Mouse (Mus musculus): ENCODE results near the gene Wnt11.

Wnt11 gene

DNA sequence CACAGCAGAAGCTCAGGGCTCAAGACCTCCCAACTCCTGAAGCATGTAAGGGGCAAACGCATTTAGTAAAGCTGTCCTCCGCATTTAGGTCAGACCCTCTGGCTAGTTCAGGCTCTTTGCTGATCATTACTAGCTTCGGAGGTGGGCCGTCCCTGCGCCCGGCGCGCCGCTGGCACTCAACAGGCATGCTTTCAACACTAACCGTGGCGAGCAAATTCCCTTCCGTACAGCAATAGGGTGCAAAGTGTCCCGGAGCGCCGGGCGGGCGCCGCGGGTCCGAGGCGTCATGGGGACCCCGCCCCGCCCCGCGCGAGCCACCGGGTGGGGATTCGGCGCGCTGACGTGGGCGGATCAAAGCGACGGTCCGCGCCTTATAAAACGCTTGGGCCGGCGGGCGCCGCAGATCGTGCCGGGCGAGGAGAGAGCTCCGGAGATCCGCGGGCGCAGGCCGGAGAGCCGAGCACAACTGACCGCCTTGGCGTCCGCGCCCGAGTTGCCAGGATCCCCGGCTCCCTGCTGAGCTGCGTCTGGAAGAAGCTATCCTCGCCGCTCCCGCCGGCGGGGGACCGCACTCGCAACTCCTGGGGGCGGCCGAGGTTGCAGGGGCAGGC lies at the start of gene Wnt11:
Gene Wnt11, plus strand, starts transcription at position 402 of the 611 bp plus-strand sequence.
- no peak for DNase-seq (ENCODE audit: low spot score)

DNA sequence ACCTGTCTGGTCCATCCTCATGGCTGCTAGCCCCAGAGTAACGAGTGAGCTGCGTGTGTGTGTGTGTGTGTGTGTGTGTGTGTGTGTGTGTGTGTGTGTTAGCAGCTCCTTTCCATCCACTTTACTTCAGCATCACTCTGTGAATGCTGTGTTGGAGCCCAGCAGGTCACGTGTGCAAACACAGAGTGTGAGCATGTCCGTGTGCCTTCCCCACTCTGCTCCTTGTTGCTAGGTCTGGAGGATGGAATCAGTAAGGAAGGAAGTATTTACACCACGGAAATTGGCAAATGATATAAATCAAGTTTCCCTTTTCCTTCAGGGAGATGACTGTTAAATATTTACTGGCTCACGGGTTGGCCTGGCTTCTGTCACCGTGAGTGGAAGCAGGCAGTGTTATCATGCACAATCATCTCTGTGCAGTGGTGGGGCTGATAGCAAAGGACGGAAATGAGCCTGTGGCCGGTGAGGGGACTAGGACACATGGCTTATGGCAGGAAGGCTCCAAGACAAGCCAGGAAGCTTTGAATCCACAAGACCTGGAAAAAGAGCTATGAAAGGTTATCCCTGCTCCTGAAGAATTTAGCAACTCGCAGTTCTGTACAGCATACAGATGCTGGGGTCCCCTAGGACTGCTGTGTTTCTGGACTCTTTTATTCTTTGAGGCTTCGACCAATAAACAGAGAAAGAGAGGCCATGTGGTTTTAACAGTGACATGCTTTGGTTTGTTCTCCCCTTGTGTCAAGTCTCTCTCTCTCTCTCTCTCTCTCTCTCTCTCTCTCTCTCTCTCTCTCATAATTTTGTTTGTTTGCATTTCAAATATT lies 47.9 kb upstream of the Wnt11 start:
- peak; percentile 29 for DNase-seq (ENCODE audit: low spot score)

DNA sequence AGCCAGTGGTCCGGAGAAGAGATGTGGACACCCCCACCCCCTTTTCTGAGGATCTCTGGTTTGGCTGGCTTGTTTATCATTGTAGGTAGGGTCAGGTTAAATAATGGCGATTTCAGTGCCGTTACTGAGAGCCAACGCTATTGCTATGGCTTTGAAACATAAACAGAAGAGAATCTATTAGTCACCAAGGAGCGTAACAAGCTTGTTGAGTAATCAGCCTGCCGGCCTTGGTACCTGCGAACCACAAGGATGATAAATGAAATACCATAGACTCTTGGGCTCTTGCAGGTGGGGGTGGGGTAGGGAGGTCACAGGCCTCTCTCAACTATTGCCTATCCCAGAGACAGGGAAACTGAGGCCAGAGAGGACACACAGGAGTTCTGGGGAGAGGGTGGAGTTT lies 46.2 kb upstream of the Wnt11 start:
- no peak for DNase-seq (ENCODE audit: low spot score)

DNA sequence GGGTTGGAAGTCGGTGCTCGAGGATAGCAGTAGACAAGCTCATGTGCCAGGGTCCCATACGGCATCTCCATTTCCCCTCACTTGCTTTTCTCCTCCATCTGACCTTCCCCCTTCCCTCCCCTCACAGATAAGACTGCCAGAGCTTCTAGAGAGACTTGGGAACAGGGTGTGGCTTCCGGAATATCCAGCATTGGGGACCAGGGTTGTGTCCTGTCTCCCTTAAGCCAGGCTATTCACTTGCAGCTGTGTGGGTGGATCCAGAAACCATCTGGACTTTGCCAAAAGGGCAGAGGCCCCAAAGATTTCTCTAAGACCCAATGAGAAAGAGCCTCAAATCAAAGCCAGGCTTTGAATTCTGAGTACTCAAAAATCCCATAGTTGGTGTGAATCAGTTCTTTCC lies 45.8 kb upstream of the Wnt11 start:
- DNase-seq (ENCODE audit: low spot score): no peak

DNA sequence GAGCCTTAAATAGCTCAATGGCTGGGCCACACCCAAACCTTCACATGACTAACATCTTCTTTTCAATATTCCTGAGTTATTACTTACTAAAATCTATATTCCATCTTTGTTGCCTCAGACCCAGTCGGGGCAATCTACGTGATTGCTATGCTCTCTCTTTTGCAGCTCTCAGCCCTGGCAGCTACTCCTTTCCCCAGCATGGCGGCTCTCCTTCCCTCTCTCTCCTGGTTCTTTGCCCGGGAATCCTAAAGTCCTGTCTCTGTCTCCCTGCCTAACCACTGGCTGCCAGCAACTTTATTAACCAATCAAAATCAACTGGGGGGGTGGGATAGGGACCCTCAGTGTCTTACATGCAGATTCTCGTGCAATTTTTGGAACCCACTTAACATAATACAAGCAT lies 43.0 kb upstream of the Wnt11 start:
- DNase-seq (ENCODE audit: low spot score): no peak

DNA sequence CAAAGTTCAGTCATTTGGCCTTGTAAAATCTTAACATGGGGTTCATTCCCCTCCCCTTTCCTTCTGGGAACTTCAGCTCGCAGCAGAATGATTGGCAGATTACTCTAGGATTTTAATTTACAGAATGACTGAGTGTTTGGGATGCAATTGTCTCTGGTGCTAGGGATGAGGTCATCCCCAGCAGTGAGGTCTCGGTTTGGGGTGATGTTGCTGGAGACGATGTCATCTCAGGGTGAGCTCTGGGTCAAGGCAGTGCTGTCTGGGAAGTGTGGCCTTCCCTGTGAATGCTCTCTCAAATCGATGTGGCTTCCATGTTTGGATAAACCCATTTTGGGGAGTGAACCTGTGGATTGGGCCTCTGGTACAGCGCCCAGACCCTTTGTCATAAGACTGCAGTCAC lies 41.1 kb upstream of the Wnt11 start:
- DNase-seq (ENCODE audit: low spot score): no peak

DNA sequence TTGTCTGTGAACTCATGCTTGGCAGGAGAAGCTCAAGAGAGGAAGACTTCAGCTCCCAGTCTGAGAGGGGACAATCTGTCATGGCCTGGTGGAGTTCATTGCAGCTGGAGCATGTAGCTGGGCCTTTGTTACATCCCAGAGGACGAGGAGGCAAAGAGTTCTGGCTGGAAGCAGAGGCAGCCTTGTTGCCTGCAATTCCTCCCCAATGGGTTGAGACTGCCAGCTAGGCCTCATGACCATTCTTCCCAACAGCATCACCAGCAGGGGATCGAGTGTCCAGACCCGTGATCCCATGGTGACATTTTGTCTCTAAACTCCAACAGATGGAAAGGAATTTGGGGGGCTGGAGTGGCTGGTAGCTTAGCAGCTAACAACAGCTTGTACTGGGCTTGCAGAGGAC lies 40.5 kb upstream of the Wnt11 start:
- DNase-seq (ENCODE audit: low spot score): no peak

DNA sequence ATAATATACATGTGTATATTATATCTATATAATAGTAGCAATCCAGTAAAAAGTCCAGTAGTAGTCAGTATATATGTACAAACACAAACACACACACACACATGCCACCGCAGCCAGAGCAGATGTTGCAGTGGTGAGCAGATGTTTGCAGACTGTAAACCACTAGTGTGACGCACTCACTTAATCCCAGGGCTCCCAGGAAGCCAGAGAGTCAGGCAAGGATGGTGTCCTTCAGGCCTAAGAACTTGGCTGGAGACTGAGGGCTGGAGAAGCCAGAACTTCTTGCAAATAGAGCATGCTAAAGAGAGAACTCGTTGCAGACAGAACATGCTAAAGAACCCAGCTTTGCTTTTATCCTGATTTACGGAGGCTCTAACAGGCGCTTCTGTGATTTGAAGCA lies 39.3 kb upstream of the Wnt11 start:
- no peak for DNase-seq (ENCODE audit: low spot score)

DNA sequence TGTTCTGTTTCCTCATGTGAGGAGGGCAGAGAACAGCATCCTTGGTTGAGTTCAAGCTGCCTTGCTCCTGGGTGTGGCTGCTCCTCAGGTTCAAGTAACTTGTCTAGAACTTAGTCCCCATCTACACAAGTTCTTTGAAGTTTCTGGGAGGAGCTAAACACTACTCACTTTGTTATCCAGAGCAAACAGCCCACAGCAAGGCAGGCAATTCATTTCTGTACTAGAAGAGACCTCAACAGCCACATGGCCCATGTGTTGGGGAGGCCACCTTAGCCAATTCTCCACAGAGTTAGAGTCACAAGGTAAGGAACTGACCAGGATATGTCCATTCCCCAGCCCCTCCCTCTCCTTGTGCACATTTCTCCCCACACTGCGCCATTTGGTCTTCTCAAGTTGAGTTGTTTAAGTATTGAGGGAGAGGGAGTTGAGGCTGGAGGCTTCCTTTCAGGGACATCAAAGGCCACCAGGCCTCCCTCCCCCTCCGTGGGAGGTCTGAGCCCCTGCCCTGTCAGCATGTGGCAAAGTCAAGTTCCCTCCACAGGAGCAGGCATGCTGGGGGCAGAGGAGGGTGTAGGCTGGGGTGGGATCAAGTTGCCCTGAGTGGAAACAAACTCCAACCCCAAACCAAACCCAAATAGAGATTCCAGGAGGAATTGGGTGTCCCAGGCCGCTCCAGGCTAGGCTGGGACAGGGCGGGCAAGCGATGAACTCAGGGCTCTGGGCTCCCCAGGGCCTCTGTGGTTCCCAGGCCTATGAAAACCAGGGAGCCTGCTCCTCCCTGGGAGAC lies 37.4 kb upstream of the Wnt11 start:
- no peak for DNase-seq (ENCODE audit: low spot score)

DNA sequence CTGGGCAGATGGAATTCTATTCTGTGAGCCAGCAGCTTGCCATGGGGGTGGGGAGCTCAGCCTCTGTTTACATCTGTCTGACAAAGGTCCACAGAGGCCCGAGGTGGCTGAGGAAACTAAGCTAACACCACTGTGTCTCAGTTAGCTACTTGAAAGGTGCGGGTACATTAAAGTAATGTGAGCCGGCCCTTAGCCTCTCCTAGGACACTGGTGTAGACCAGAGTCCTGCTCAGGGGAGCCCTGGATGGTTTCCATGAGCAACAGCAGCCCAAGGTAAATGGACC lies 36.8 kb upstream of the Wnt11 start:
- no peak for DNase-seq (ENCODE audit: low spot score)

DNA sequence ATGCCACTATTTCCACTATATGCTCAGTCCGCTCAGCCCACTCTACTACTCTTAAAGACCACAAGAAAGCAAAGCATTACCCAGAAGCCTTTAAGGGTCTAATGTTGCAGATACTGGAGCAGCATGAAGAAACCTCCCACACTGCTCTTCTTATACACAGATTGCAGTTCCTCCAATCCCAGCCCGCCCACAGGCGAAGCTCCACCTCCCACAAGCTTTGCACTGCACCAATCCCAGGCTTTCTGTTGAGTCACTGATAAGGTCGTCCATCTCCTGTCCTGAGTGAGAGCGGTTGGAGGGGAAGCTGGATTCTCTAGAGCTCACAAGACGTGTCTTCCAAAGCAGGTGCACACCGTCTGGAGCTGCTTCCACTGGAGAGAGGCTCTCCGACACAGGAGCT lies 34.5 kb upstream of the Wnt11 start:
- no peak for DNase-seq (ENCODE audit: low spot score)

DNA sequence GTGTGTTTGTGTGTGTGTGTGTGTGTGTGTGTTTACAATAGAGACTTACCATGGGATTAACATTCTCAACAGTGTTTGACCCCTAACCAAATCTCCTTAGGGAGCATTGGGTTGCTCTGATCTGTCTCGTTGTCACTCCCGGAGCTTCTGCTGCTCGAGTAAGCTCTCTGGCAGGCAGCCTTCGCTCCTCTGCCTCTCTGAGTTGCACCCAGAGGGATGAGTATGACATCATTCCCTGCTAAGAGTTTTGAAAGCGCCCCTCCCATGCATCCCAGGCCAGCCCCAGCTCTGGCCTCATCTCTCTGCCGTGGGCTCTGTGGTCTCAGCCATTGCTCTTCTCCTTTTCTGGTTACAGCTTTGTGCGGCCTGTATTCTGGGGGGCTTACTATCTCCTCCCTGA lies 33.8 kb upstream of the Wnt11 start:
- DNase-seq (ENCODE audit: low spot score): no peak

DNA sequence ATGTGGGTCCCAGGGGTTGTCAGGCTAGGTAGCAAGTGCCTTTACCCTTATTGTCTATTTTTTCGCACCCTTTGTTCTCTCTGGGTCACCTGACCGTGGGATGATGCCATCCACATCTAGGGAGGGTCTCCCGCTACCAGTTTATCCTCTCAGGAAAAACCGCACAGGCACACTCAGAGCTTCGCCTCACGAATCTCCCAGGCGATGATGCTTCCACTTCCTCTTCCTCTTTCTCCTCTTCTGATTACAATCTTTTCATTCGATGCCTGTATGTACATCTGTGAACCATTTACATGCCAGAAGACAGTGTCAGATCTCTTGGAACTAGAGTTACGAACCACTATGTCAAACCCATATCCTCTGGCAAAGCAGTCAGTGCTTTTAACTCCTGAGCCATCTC lies 31.7 kb upstream of the Wnt11 start:
- no peak for DNase-seq (ENCODE audit: low spot score)

DNA sequence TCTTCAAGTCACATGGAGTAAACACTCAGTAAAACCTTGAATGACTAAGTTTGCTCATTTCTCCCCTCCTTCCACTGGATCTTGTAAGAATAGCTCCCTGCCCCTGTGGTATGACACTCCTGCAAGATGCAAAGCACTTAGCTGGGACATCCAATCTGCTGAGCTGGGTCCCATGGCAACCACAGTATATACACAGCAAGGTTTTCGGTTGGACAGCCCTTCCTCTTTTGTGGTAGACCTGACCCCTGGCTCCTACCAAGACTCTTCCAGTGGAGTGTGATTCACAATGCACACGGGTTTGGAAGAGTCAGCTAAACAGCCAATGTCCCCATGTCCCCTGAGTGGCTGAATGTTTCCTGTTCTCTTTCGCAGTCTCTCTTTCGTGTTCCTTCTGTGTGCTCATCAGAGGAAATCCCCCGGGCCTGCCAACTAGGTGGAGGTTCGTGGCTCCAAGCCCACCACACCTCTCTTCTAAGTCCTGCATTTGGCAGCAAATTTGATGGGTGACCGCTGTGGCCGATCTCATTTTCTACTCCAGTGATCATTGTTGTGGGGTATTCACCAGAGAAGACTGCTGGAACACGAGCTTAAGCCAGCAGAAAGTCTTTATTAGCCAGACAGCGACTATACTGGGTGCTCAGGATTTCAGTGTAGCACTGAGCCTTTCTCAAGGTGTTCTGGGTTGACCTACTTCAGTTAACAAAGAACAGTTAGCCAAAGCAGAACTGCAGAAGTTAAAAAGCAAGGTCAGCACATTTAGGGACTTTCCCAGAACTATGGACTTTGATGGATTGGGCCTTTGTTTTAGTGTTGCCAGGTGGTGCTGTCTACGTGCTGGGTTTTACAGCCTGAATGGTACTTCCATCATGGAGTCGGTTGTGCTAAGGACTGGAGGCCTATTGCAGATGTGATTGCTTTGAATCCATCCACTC lies 29.8 kb upstream of the Wnt11 start:
- no peak for DNase-seq (ENCODE audit: low spot score)

DNA sequence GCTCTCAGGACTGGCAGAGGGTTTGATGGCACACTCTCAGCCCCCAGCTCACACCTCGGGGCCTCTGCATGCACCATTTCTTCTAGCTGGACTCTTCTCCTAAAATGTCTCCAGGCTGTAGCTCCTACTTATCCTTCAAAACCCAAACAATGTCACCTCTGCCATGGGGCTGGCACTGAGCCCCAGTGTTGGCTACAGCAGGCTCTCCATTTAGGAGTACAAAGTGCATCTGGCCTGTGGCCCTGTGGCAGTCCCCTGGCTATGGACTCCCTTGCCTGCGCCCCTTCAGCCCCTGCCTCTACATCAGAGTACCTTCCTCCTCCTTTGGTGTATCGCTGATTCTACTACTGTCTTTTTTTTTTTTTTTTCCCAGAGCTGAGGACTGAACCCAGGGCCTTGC lies 28.0 kb upstream of the Wnt11 start:
- DNase-seq (ENCODE audit: low spot score): no peak

DNA sequence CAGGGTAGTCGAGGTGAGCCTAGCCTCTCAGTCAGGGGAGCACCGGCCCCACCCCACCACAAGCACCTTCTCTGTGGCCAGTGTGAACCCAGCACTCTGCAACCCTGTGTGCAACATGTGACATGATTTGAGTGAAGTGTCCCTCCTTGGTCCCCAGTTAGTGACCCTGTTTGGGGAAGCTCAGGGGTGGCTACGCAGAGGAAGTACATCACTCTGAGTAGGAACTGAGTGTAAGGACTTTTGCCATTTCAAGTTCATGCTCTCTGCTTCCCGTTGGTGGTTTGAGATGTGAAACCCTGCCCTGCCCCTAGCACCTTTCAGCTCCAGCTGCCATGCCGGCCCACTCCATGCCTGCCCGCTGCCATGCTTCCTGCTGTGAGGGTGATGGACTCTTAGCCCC lies 25.5 kb upstream of the Wnt11 start:
- DNase-seq (ENCODE audit: low spot score): no peak

DNA sequence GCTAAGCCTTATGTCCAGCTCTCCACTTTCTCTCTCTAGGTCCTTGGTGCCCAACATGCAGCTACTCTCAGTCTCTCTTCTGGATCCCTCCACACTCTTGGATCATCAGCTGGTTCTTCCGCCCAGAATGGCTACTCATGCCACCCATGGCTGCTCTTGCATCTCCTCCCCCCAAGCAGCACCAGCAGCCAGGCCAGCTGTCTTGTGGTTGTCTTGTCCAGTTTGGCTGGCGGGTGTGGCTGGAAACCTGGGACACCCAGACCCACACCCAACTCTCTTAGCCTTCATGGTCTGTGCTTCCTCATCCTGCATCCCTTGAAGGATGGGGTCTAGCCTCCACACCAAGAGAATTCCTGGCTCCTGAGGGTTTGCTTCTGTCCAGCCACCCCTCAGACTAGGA lies 24.3 kb upstream of the Wnt11 start:
- no peak for DNase-seq (ENCODE audit: low spot score)

DNA sequence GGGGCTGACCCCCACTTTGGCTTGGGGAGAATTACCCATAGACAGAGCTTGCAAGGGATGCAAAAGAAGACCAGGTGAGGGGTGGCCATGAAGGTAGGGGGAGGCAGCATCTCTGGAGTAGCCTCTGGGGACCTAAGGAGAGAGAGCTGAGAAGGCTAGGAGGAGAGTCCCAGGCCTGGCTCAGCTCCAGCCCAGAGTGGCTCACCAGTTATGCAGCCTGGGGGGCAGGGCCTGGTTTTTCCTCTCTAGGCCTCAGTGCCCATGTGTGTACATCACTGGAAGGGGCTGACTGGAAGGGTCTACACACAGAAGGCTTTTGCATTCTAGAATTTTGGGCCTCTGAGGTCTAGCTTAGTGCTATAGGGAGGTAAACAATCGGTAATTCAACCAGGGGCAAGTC lies 14.4 kb upstream of the Wnt11 start:
- no peak for DNase-seq (ENCODE audit: low spot score)

DNA sequence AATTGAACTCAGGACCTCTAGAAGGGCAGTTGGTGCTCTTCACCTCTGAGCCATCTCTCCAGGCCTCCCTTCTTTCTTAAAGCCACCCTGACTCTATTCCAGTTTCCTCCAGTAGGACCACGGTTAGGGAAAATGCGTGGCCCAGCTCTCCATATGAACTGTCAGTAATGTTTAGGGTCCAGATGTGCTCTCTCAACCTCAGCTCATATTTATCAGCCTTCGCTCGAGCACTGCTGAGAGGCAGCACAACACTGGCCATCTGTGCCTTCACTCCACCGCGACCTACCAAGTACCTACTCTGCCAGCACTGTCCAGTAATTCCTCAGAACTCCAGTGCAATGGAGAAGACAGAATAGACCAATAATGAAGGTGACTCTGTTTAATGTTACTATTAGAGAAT lies 12.0 kb upstream of the Wnt11 start:
- no peak for DNase-seq (ENCODE audit: low spot score)

DNA sequence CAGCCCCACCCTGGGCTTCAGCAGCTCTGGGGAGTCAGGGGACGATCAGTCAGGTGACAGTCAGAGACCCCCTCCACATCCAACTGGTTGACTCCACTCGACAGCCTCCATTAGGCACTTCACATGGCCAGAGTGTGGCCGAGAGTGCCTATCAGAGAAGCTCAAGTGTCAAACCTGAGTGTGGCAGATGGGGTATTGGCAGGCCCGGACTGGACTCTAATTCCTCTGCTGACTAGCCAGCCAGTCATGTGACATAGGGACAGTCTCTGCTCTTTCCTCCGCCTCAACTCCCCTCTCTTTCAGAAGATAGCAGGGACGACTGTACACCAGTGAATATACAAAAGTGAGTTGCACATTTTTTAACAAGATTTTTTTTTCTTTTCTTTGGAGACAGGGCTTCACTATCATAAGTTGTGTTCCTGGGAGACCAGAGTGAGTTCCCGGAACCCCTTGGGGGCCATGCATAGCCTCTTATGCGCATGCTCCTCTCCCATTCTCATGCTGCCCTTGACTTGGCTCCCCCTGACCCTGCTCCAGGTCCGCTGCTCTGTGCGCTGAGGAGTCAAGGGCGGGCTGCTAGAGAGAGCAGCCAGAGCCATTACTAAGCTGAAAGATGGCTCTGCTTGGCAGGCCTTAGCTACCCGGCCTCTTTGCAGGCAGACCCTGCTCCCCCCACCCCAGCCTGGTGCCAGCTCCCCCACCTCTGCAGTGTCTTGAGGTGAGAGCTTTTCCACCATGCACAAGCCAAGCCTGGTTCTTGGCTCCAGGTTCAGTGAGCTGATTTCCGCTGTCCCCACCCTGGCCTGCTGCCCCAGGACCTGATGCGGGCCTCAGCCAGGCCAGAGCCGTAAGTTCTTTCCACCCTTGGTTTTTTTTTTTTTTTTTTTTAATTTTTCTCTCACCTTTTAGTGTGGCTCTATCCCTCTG lies 10.8 kb upstream of the Wnt11 start:
- DNase-seq (ENCODE audit: low spot score): no peak

DNA sequence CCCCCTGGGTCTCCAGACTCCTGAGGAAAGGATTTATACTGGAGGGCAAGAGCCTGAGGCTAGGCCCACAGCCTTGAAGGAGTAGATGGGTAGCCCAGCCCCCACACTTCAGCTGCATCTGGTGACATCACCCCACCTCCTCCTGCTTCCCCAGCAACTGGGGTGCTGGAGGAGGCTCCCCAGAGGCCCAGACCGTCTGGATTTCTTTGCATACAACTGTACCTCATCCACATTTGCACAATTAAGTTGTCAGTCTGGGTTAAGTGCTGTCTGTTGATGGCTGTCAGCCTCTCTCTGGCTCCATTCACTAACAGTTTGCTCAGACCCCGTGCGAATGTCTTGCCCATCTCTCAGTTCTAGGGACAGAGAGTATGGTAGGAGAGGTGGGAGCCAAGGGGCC lies 6.9 kb upstream of the Wnt11 start:
- DNase-seq (ENCODE audit: low spot score): no peak
